Mouse (Mus musculus): Measurements from ENCODE around the gene Trappc6b. TPM values are rescaled to one million over a fixed set of nuclear protein-coding genes. Genes with fewer than 3 reads are reported as not detected.

The Trappc6b gene
- total and polyA plus RNA-seq, 3 experiments: 40.9 to 67.8 (median 42.6) TPM

DNA sequence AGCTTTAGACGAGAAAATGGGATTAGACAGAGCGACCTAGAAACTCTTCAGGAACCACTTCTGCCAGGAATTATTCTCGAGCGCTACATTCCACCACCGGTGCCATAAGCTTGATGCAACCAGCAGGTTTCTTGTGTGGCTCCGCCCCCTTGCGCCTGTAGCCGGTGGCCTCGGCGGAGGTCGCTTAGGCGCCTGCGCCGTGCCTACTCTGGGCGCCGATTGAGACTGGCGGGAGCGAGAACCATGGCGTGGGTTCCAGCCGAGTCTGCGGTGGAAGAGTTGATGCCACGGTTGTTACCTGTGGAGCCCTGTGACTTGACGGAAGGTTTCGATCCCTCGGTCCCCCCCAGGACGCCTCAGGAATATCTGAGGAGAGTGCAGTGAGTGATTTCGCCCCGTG lies 48.0 kb downstream of the Trappc6b start, which contains the start of gene Gemin2:
TSS of gene Gemin2 (plus strand) at position 160 of the 400 bp plus-strand sequence.
- peak; percentile 95 for DNase-seq (ENCODE audit: extremely low read depth)
- Histone ChIP-seq H3K27ac (ENCODE audit: insufficient read depth, low read depth) (peak within 1 kb of the TSS; percentile 44), H3K4me2 (ENCODE audit: insufficient read depth, low read depth, poor library complexity, severe bottlenecking) (peak within 1 kb of the TSS; percentile 88), H3K9ac (ENCODE audit: insufficient read depth, low read depth) (peak within 1 kb of the TSS; percentile 93), H3K4me1 (ENCODE audit: control insufficient read depth in 1 of 2, insufficient read depth in 2 of 2) (peaks cover 3 to 20% of the 10 kb centered on the region in 2 experiments; a peak in 3 of 4 replicates), H3K27me3 (replicated peaks) (no peaks in the 10 kb centered on the region), H3K9me3 (replicated peaks; ENCODE audit: low read length) (no peaks in the 10 kb centered on the region), H3K4me3 (replicated peaks in 1 of 3; ENCODE audit: low read depth in 2 of 3, low read length in 2 of 3, poor library complexity in 1 of 3) (peak within 1 kb of the TSS; percentile 52 to 89 (median 72)), H3K36me3 (replicated peaks in 1 of 2; ENCODE audit: control insufficient read depth in 1 of 2, insufficient read depth in 1 of 2, low read length in 1 of 2) (peaks cover 6 to 29% of the 10 kb centered on the region in 2 experiments), H3K79me2 (replicated peaks; ENCODE audit: control insufficient read depth, extremely low read depth, insufficient read depth, poor library complexity, severe bottlenecking) (peaks cover 19% of the 10 kb centered on the region; the same call in 1 of the 2 replicates)
- dilution Hi-C loops (cut with MboI; ENCODE audit: extremely low pct_ligation_motif_present, extremely low pct_unique_long_range_greater_than_20kb, low sequenced_read_pairs): no loop called here
- TF ChIP-seq BHLHE40 (IDR thresholded peaks at IDR 0.05; ENCODE audit: low read depth, low read length): no peak
- TF ChIP-seq JUN (IDR thresholded peaks at IDR 0.05; ENCODE audit: insufficient read depth, low read depth, low read length): no peak
- TF ChIP-seq ZKSCAN1 (IDR thresholded peaks at IDR 0.05; ENCODE audit: borderline replicate concordance, low read depth, low read length): no peak
- no peak for TF ChIP-seq USF2 (conservative IDR thresholded peaks at IDR 0.05; ENCODE audit: low read depth, low read length)
- peak; percentile 98 for TF ChIP-seq NELFE (IDR thresholded peaks at IDR 0.05; ENCODE audit: low read depth, low read length)
- TF ChIP-seq RCOR1 (conservative IDR thresholded peaks at IDR 0.05; ENCODE audit: low read depth, low read length): no peak
- no peak for TF ChIP-seq JUND (conservative IDR thresholded peaks at IDR 0.05; ENCODE audit: low read depth, low read length)
- peak; percentile 81 for TF ChIP-seq TCF12 (IDR thresholded peaks at IDR 0.05; ENCODE audit: low read depth, low read length)
- TF ChIP-seq USF1 (IDR thresholded peaks at IDR 0.05; ENCODE audit: low read depth, low read length): no peak
- TF ChIP-seq SMC3 (IDR thresholded peaks at IDR 0.05; ENCODE audit: low read depth, low read length): no peak
- TF ChIP-seq MXI1 (IDR thresholded peaks at IDR 0.05; ENCODE audit: low read depth, low read length): peak; percentile 72
- TF ChIP-seq KAT2A (IDR thresholded peaks at IDR 0.05; ENCODE audit: insufficient replicate concordance, low read length): 0 out of 2 replicates have a peak, but pooled peaks have one; percentile 57
- no peak for TF ChIP-seq CTCF (conservative IDR thresholded peaks at IDR 0.05 in 1 of 2, IDR thresholded peaks at IDR 0.05 in 1 of 2; ENCODE audit: low read depth in 2 of 2, low read length in 2 of 2)
- TF ChIP-seq MAX (IDR thresholded peaks at IDR 0.05; ENCODE audit: low read length): peak; percentile 49; the same call in 1 of the 2 replicates
- peak; percentile 47; the same call in 1 of the 2 replicates for TF ChIP-seq IRF4 (IDR thresholded peaks at IDR 0.05; ENCODE audit: low read depth, low read length)
- TF ChIP-seq MAFK (IDR thresholded peaks at IDR 0.05; ENCODE audit: insufficient replicate concordance, low read length): no peak
- no peak for TF ChIP-seq ETS1 (conservative IDR thresholded peaks at IDR 0.05; ENCODE audit: low read depth, low read length)
- TF ChIP-seq PAX5 (IDR thresholded peaks at IDR 0.05; ENCODE audit: low read length): no peak
- peak; percentile 66 for TF ChIP-seq ELF1 (IDR thresholded peaks at IDR 0.05; ENCODE audit: low read depth, low read length)
- TF ChIP-seq HCFC1 (IDR thresholded peaks at IDR 0.05; ENCODE audit: low read depth, low read length): peak; percentile 83
- TF ChIP-seq SIN3A (IDR thresholded peaks at IDR 0.05; ENCODE audit: low read length): peak; percentile 89
- peak; percentile 77; the same call in 1 of the 2 replicates for TF ChIP-seq MYC (IDR thresholded peaks at IDR 0.05; ENCODE audit: low read depth, low read length)
- TF ChIP-seq EP300 (IDR thresholded peaks at IDR 0.05; ENCODE audit: low read length): no peak
- TF ChIP-seq ZMIZ1 (IDR thresholded peaks at IDR 0.05; ENCODE audit: low read depth, low read length): peak; percentile 93
- TF ChIP-seq NRF1 (IDR thresholded peaks at IDR 0.05; ENCODE audit: low read depth, low read length): peak; percentile 85
- peak; percentile 90 for TF ChIP-seq POLR2AphosphoS2 (IDR thresholded peaks at IDR 0.05; ENCODE audit: low read depth, low read length)
- TF ChIP-seq GABPA (IDR thresholded peaks at IDR 0.05; ENCODE audit: insufficient replicate concordance, low read depth, low read length): no peak
- no peak for TF ChIP-seq UBTF (IDR thresholded peaks at IDR 0.05; ENCODE audit: low read depth, low read length)
- peak; percentile 81; the same call in 1 of the 2 replicates for TF ChIP-seq E2F4 (IDR thresholded peaks at IDR 0.05; ENCODE audit: insufficient replicate concordance, low read depth, low read length)
- TF ChIP-seq POLR2A (IDR thresholded peaks at IDR 0.05; ENCODE audit: low read depth, low read length): peak; percentile 99
- peak; percentile 85 for TF ChIP-seq TBP (conservative IDR thresholded peaks at IDR 0.05; ENCODE audit: low read depth, low read length)
- TF ChIP-seq MEF2A (IDR thresholded peaks at IDR 0.05; ENCODE audit: borderline replicate concordance, low read depth, low read length): peak; percentile 72
- in situ Hi-C loops (cut with MboI; ENCODE audit: low pct_ligation_motif_present, low pct_unique_long_range_greater_than_20kb, low sequenced_read_pairs): no loop called here
